Mouse (Mus musculus): ENCODE results near the gene Rpl29.

Gene Rpl29

GRCm38 (mm10) chr9:106473081-106473752 lies 44.0 kb downstream of the Rpl29 start:
- peak; percentile 6 to 26 for DNase-seq (ENCODE audit: low spot score in 2 of 2)

DNA sequence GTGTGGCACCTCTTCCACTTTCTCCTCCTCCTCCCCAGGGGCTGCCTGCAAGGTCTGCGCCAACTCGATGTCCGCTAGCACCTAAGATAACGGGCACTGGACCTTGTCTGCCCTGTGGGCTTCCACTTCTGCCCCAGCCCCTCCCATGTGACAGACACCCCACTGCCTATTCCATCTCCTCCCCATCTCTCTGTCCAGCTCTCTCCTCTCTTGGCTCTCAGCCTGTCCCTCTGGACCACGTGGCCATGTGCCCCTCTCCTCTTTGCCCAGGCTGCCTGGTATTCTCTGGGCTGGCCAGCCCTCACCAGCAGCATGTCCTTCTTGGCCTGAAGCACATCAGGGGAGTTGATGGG lies 44.5 kb downstream of the Rpl29 start:
- DNase-seq (ENCODE audit: low spot score in 2 of 2) = peak; percentile 12 to 21

DNA sequence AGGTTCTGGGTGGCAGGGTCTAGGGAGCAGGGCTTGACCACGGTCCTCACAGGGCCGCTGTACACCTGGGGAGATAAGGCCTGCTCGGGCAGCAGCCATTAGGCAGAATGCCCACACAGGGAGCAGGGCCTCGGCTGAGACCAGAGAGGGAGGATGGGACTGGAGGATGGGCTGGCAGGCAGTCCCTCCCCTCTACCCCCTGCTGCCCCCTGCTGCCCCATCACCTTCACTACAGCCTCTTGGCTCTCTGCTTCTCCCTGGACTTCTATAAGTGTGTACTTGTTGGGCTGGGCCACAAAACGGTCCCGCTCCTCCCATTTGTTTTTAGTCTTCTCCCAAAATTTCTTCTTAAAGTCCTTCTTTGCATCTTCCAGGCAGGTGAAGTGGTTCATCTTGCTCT lies 45.2 kb downstream of the Rpl29 start:
- DNase-seq (ENCODE audit: low spot score in 2 of 2) = peak; percentile 21 to 36

DNA sequence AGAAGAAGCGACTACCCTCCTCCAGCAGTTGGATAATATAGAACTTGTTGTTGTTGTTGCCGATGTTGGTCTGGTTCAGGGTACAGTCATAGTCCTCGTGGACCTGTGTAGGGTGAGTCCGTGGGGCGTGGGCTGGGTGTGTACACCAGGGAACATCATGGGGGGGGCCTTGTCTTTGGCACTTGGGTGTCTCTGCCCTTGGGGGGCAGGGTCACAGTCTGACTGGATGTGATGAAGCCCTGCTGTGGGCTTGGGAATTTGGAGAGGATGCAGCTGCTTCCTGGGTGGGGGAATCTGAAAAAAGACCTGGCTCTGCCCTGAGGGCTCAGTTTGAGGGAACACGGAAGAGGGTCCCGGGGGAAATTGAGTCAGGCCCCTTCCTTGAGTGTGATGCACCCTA lies 45.8 kb downstream of the Rpl29 start:
- DNase-seq (ENCODE audit: low spot score in 2 of 2) = peak; percentile 15 to 19

GRCm38 (mm10) chr9:106475663-106476001 lies 46.4 kb downstream of the Rpl29 start, which contains the start of gene Rrp9:
Rrp9 (plus strand) TSS chr9:106475963.
- DNase-seq (ENCODE audit: low spot score in 2 of 2) = peak; percentile 7 to 13

GRCm38 (mm10) chr9:106476002-106476923 lies 47.0 kb downstream of the Rpl29 start:
- DNase-seq (ENCODE audit: low spot score in 2 of 2) = peak; percentile 25 to 34

DNA sequence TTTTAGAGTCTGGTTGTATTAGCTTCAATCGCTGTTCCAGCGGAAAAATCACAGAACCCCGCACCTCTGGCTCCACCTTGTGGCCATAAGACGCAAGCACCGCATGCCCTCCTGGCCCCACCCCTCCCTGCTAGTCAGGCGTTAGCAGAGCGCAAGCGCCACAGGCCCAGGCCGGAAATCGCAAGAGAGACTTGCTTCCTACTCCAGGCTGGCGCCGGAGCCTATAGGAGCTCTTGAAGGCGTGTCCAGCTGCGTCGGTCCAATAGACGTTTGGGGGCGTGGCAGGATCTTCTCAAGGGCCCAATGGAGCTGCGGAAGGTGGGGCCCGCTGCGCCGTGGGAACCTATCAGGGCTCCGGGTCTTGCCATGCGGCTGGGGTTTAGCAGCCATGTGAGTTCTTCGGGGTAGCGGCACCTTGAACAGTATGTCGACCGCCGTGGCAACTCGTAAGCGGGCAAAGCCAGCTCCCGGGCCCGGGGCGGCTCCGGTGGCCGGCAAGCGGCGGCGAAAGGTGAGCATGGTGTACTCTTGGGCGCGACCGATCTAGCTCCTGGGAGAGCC lies 47.8 kb downstream of the Rpl29 start, which contains the start of gene Parp3:
Parp3 (minus strand) TSS at position 26 of the 561 bp plus-strand sequence.
- DNase-seq (ENCODE audit: low spot score in 2 of 2) = peak; percentile 99 to 100

- DNase-seq (ENCODE audit: low spot score in 2 of 2) = no peak
Observed at GRCm38 (mm10) chr9:106477649-106478048, 48.4 kb downstream of the Rpl29 start.

DNA sequence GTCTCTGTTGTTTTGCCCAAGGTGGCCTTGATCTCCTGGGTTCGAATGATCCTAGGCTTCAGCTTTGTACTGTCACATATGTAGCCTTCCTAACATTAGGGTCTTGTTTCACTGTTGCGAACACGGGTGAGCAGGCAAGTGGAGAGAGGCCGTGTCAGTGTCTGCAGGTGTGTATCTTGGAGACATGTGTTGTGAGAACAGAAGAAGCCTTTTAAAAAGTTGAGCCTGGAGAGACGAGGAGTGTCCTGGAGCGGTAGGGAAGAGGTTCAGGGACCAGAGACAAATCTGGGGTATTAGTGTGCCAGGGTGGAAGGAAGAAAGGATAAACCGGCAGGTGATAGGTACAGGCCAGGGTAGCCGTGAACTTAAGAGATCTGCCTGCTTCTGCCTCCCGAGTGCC lies 48.8 kb downstream of the Rpl29 start:
- DNase-seq (ENCODE audit: low spot score in 2 of 2) = peak; percentile 3 to 5

GRCm38 (mm10) chr9:106480541-106480940 lies 51.3 kb downstream of the Rpl29 start:
- DNase-seq (ENCODE audit: low spot score in 2 of 2) = peak in 1 of 2 experiments; percentile 4

DNA sequence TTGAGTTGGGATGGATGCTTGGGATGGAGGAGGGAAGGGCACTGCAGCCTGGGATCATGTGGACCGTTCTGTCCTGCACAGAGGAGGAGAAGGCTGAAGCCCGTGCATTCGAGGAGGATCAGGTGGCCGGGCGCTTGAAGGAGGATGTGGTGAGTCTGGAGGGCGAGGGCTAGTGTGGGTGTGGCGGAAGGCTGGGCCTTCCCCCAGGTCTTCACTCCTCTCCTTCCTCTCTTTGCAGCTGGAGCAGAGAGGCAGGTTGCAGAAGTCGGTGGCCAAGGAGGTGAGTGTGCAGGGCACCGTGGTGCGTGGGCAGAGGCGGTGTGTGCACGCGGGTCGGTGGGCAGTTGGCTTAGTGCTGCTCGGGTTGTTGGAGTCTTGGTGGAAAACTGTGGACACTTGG lies 51.8 kb downstream of the Rpl29 start:
- DNase-seq (ENCODE audit: low spot score in 2 of 2) = peak in 1 of 2 experiments; percentile 5
